Mouse (Mus musculus): ENCODE measurements around the gene Saxo1.

Gene Saxo1

GRCm38 (mm10) chr4:86426549-86426948 lies 131.6 kb downstream of the Saxo1 start:
- in situ Hi-C loops (cut with MboI, MseI): no loop called here

DNA sequence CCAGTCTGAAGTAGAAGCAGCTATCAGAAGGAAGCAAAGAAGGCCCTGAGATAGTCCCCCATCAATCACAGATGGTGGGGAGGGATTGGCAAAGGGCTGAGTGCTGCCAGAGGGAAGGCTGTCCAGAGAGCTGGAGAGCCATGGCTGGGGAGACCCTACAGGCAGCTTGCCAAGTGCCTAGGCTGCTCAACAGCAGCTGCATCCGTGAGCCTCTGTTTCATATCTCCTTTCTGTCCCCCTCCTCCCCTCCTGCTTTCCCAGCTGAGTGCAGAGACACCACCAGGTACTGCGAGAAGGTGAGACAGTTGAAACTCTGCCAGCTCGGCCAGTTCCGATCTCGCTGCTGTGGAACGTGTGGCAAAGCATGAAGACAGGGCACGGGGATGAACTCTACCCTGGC lies 132.5 kb downstream of the Saxo1 start:
- in situ Hi-C loops (cut with MboI, MseI): no loop called here

- in situ Hi-C loops (cut with MboI, MseI): no loop called here
Measured at GRCm38 (mm10) chr4:86422586-86422985, 135.5 kb downstream of the Saxo1 start.

DNA sequence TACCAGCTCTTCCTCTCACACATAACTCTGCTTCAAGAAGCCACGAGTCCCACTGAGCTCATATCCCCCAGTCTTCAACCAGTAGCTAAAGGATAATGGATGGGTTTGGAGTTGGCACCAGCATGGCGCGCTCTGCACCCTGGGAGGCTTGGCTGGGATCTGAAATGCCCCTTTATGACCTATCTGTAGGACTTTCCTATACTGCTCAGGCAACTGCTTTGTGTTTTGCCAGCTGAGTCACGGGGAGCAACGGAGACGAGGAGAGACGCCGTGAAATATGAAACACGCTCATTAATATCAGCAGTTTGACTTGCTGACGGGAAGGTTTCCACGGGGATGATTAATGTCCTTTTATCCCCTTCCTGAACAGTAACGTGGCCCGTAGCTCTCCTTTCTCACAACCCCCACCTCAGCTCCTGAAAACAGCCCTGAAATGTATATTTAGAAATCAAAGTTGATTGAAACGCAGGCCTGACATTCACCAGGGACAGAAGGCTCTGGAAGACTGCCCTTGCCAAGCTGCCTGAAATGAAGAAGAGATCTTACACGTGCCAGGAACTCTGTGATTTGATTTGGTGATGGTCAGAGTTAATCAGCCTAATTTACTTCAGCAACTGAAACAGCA lies 141.6 kb downstream of the Saxo1 start:
- in situ Hi-C loops (cut with MboI, MseI): no loop called here

- in situ Hi-C loops (cut with MboI, MseI): no loop called here
Measured at GRCm38 (mm10) chr4:86413388-86413787, 144.7 kb downstream of the Saxo1 start.

- in situ Hi-C loops (cut with MboI, MseI): no loop called here
Measured at GRCm38 (mm10) chr4:86410946-86411345, 147.2 kb downstream of the Saxo1 start.

GRCm38 (mm10) chr4:86408421-86408820 lies 149.7 kb downstream of the Saxo1 start:
- in situ Hi-C loops (cut with MboI, MseI): no loop called here

GRCm38 (mm10) chr4:86407200-86407527 lies 151.0 kb downstream of the Saxo1 start:
- in situ Hi-C loops (cut with MboI, MseI): no loop called here

- in situ Hi-C loops (cut with MboI, MseI): no loop called here
Measured at GRCm38 (mm10) chr4:86406501-86407199, 151.5 kb downstream of the Saxo1 start.

DNA sequence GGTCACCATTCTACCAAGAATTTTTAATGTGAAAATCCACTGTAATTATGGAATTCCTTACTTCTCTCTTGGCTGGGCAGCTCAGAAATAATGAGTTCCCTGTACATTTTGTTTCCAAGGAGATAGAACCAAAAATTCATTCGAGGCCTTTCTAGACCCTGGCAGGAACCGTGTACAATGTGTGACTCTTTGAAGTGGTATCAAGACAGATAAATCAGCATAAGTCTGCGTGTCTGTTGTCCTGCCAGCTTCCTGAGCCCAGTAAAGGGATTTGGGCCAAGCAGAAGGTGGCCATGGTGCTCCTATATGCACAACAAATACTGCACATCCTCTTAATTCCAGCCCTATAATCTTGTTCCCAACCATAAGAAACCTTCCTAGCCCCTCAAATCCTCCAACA lies 157.0 kb downstream of the Saxo1 start:
- in situ Hi-C loops (cut with MboI, MseI): no loop called here

GRCm38 (mm10) chr4:86397470-86397869 lies 160.7 kb downstream of the Saxo1 start:
- in situ Hi-C loops (cut with MboI, MseI): no loop called here

GRCm38 (mm10) chr4:86396672-86397288 lies 161.3 kb downstream of the Saxo1 start:
- in situ Hi-C loops (cut with MboI, MseI): no loop called here

DNA sequence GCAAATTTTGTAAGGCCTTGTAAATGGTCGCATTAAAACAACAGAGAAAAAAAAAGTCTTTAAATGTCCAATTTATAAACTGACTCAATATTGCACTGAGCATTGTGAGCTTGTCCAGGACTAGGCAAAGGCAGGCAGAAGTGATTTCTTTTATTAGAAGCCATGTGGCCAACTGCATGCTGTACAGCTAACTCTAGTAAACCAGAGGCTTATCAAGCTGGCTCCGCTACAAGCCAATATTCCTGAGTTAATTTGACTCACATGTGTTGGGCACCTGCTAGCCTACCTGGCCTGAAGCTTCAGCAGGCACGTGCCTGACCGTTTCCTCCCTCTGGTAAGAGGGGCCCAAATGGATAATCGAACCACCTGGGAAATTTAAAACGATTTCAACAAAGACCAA lies 162.5 kb downstream of the Saxo1 start:
- in situ Hi-C loops (cut with MboI, MseI): no loop called here
